Mouse (Mus musculus) intestine, postnatal 0 days (tissue): ENCODE measurements around the gene Apoh. TPM values are rescaled to one million over a fixed set of nuclear protein-coding genes. Genes with fewer than 3 reads are reported as not detected.

Experiments
- ATAC-seq: fragments of 200-750 bp; cut with Nextera tagmentation; 2 replicates; pipeline ENCODE4 v1.8.0; 2017; ENCODE audit warnings: mild to moderate bottlenecking, moderate TSS enrichment, moderate library complexity
- H3K27ac ChIP-seq: fragments of 300-500 bp; sonication (generic); 2 replicates; pipeline ENCODE4 v1.5.1; 2014; ENCODE audit warnings: mild to moderate bottlenecking, low read depth, low read length, moderate library complexity
- H3K27me3 ChIP-seq: fragments of 300-500 bp; sonication (generic); replicated peaks from 2 replicates; pipeline ENCODE4 v1.6.1; 2014; ENCODE audit warnings: low read length, mixed read lengths; ENCODE audit not compliant: control insufficient read depth, insufficient read depth
- H3K36me3 ChIP-seq: fragments of 300-500 bp; sonication (generic); 2 replicates; pipeline ENCODE4 v1.6.1; 2014; ENCODE audit warnings: mild to moderate bottlenecking, moderate library complexity; ENCODE audit not compliant: control insufficient read depth, insufficient read depth
- H3K4me1 ChIP-seq: fragments of 300-500 bp; sonication (generic); replicated peaks from 2 replicates; pipeline ENCODE4 v1.6.1; 2014; ENCODE audit warnings: antibody characterized with exemption, low read length, mixed read lengths; ENCODE audit not compliant: control insufficient read depth, insufficient read depth
- H3K4me2 ChIP-seq: fragments of 300-500 bp; sonication (generic); replicated peaks from 2 replicates; pipeline ENCODE4 v1.6.1; 2014; ENCODE audit warnings: low read depth, mild to moderate bottlenecking, moderate library complexity
- H3K4me3 ChIP-seq: fragments of 300-500 bp; sonication (generic); 2 replicates; pipeline ENCODE4 v1.5.1; 2014; ENCODE audit warnings: low read depth, low read length
- H3K9ac ChIP-seq: fragments of 300-500 bp; sonication (generic); 2 replicates; pipeline ENCODE4 v1.6.1; 2014; ENCODE audit warnings: mild to moderate bottlenecking, low read depth, low read length
- H3K9me3 ChIP-seq: fragments of 300-500 bp; sonication (generic); 2 replicates; pipeline ENCODE4 v1.6.1; 2016; ENCODE audit warnings: mixed run types; ENCODE audit not compliant: control insufficient read depth
- CTCF ChIP-seq: sonication (generic); IDR thresholded peaks from 2 replicates; pipeline ENCODE4 v1.5.1; 2016; ENCODE audit warnings: low read depth, mild to moderate bottlenecking, control low read depth, antibody characterized with exemption, moderate library complexity
- WGBS: fragments of 180-500 bp; shearing (Covaris S2); extraction: QIAGEN DNeasy Blood & Tissue Kit; methylation state at CpG from one replicate; pipeline ENCODE4 v1.1.7; 2014; 5-methylcytosine and 5-hydroxymethylcytosine counted together
- polyA plus RNA-seq: library from polyadenylated mRNA; unstranded; fragments of >200 nt; fragmentation: Nextera tagmentation; extraction: Ambion mirVana; gene quantifications from 2 replicates; pipeline ENCODE4 v1.2.1, GENCODE M21; 2015

Gene Apoh
- polyA plus RNA-seq, 1 experiment from 2014 or later = 0.77 TPM

GRCm38 (mm10) chr11:108362965-108363364 is 19.8 kb downstream of the Apoh start:
- no peaks in the 10 kb centered on the region for H3K36me3 ChIP-seq
- no peak overlapping the region for H3K4me3 ChIP-seq
- no peaks in the 10 kb centered on the region; the same call in 1 of the 2 replicates for H3K4me1 ChIP-seq
- WGBS = 91% methylated on average over 5 of the region's 5 CpGs
- no peak overlapping the region for H3K9ac ChIP-seq
- H3K27me3 ChIP-seq = no peaks in the 10 kb centered on the region
- H3K4me2 ChIP-seq = no peak overlapping the region
- no peak overlapping the region for H3K27ac ChIP-seq
- ATAC-seq = no peak
- no peak for TF ChIP-seq CTCF
- H3K9me3 ChIP-seq = no peaks in the 10 kb centered on the region

DNA sequence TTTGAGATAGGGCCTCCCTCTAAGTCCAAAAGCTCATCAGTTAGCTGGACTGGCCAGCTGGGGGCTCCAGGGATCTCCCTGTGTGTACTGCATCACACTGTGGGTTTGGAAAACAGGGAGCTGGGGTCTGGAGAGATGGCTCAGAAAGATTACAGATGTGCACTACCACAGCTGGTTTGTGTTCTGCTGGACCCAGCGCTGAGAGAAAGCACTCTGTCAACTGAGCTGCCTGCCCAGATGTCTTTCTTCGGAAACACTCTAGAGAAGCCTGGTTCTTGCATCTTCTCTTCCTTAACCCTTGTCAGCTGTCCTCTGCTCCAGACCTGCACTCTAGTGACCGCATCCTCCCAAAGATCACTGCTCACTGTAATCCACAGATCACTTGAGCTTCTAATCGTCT is 20.8 kb downstream of the Apoh start:
- H3K9me3 ChIP-seq = no peaks in the 10 kb centered on the region
- WGBS = 60% methylated on average over 4 of the region's 4 CpGs
- no peak overlapping the region for H3K27ac ChIP-seq
- no peak overlapping the region for H3K4me3 ChIP-seq
- H3K4me1 ChIP-seq = no peaks in the 10 kb centered on the region; the same call in 1 of the 2 replicates
- no peak; the same call in 1 of the 2 replicates for TF ChIP-seq CTCF
- H3K9ac ChIP-seq = no peak overlapping the region
- H3K4me2 ChIP-seq = no peak overlapping the region
- H3K27me3 ChIP-seq = no peaks in the 10 kb centered on the region
- H3K36me3 ChIP-seq = no peaks in the 10 kb centered on the region
- ATAC-seq = no peak

- 20% methylated on average over 7 of the region's 7 CpGs for WGBS
- Histone ChIP-seq H3K9me3 (no peaks in the 10 kb centered on the region), H3K4me1 (no peaks in the 10 kb centered on the region; the same call in 1 of the 2 replicates), H3K36me3 (no peaks in the 10 kb centered on the region), H3K4me2 (no peak overlapping the region), H3K27ac (no peak overlapping the region), H3K27me3 (no peaks in the 10 kb centered on the region), H3K4me3 (no peak overlapping the region), H3K9ac (no peak overlapping the region)
- peak; percentile 87 for ATAC-seq
- no peak for TF ChIP-seq CTCF
Measured at GRCm38 (mm10) chr11:108364945-108365589, 21.9 kb downstream of the Apoh start.

- Histone ChIP-seq H3K27me3 (no peaks in the 10 kb centered on the region), H3K4me3 (no peak overlapping the region), H3K4me1 (no peaks in the 10 kb centered on the region; the same call in 1 of the 2 replicates), H3K9ac (no peak overlapping the region), H3K27ac (no peak overlapping the region), H3K36me3 (no peaks in the 10 kb centered on the region), H3K4me2 (no peak overlapping the region), H3K9me3 (no peaks in the 10 kb centered on the region)
- WGBS = 33% methylated on average over 7 of the region's 7 CpGs
- ATAC-seq = peak; percentile 84
- no peak for TF ChIP-seq CTCF
Measured at GRCm38 (mm10) chr11:108365600-108365999, 22.4 kb downstream of the Apoh start.

DNA sequence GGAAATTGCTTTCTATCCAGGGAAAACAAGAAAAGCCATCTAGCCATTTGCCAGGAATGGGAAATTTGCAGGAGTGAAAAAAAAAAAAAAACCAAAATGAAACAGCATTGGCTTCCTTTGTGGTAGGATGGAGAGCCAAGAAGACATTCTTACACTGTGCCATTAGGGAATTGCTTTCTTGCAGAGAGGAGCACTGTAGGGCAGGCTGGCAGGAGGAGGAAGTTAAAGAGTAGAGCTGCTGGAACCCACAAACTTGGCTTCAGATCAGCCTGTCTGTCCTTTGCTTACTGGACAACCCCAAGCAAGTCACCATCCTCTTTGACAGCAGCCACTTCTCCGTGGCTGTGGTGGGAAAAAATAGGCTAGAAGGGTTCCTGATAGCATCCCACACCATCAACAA is 23.9 kb downstream of the Apoh start:
- H3K4me2 ChIP-seq = no peak overlapping the region
- 65% methylated on average over 1 of the region's 1 CpGs for whole genome bisulfite sequencing
- no peaks in the 10 kb centered on the region for H3K9me3 ChIP-seq
- H3K4me3 ChIP-seq = no peak overlapping the region
- no peak for ATAC-seq
- H3K27ac ChIP-seq = no peak overlapping the region
- no peaks in the 10 kb centered on the region for H3K27me3 ChIP-seq
- H3K36me3 ChIP-seq = no peaks in the 10 kb centered on the region
- TF ChIP-seq CTCF = no peak
- H3K9ac ChIP-seq = no peak overlapping the region
- no peaks in the 10 kb centered on the region; the same call in 1 of the 2 replicates for H3K4me1 ChIP-seq

DNA sequence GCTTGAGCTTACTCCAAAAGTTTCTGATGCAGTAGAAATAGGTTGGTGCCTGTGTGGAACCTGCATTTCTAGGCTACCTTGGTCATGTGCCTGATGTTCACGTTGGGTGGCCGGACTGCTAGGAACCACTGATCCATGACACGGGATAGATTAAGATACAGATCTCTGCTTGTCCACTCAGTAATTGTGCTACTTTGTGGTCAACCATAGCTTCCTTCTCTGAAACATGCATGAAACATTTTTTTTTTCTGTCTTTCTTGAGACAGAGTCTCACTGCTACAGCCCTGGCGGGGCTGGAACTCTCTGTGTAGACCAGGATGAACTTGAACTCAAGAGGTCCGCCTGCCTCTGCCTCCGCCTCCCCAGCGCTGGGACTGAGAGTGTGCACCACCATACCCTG is 33.7 kb downstream of the Apoh start:
- Histone ChIP-seq H3K27me3 (no peaks in the 10 kb centered on the region), H3K9me3 (no peaks in the 10 kb centered on the region), H3K4me1 (no peaks in the 10 kb centered on the region), H3K27ac (no peak overlapping the region), H3K4me2 (no peak overlapping the region), H3K4me3 (no peak overlapping the region), H3K9ac (no peak overlapping the region), H3K36me3 (no peaks in the 10 kb centered on the region)
- no peak for TF ChIP-seq CTCF
- ATAC-seq = no peak
- WGBS = 96% methylated on average over 7 of the region's 7 CpGs
